Mouse (Mus musculus): Measurements from ENCODE around the gene Scd3.

- TF ChIP-seq CTCF (conservative IDR thresholded peaks at IDR 0.05; ENCODE audit: low read length) (no peak), NANOG (IDR thresholded peaks at IDR 0.05; ENCODE audit: borderline replicate concordance, low read length) (no peak), POU5F1 (IDR thresholded peaks at IDR 0.05; ENCODE audit: borderline replicate concordance, low read length) (no peak)
Observed at GRCm38 (mm10) chr19:44251936-44252558, 49.0 kb downstream of the Scd3 start.
